Mouse (Mus musculus): Measurements from ENCODE around the gene Pip5k1b. TPM values are rescaled to one million over a fixed set of nuclear protein-coding genes. Genes with fewer than 3 reads are reported as not detected.

Pip5k1b gene
- total and polyA plus RNA-seq, 3 experiments, result 14.6 to 23.1 (median 22.2) TPM

DNA sequence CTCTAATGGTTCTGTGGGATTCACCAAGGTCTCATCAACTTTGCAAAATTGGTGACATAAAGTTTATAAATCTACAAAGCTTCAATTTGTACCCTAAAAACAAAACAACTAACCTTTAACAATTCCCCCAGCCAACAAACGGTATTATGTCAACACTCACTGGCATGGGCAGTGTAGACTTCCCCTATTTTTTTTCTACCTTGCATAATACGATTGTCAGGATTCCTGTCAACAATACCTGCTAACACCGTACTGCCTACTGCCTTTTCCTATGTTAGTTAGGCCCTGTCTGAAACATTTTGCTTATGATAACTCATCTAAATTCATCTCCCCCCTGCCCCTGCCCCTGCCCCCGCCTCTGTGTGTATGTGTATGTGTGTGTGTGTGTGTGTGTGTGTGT is 61.8 kb downstream of the Pip5k1b start:
- TF ChIP-seq POLR2A (IDR thresholded peaks at IDR 0.05; ENCODE audit: insufficient read depth, low read depth, low read length), result no peak
- no peak for TF ChIP-seq CTCF (IDR thresholded peaks at IDR 0.05)
- TF ChIP-seq EP300 (IDR thresholded peaks at IDR 0.05; ENCODE audit: insufficient read depth, low read depth, low read length), result no peak
- Histone ChIP-seq H3K36me3 (ENCODE audit: control insufficient read depth, insufficient read depth, low read length) (no peaks in the 10 kb centered on the region), H3K4me1 (ENCODE audit: control insufficient read depth, insufficient read depth, low read length) (peaks cover under 1% of the 10 kb centered on the region; the same call in 1 of the 2 replicates), H3K79me2 (replicated peaks; ENCODE audit: control insufficient read depth, insufficient read depth, low read length) (no peaks in the 10 kb centered on the region), H3K9ac (ENCODE audit: low read depth, low read length) (no peak overlapping the region), H3K27me3 (ENCODE audit: control insufficient read depth, insufficient read depth, low read length) (no peaks in the 10 kb centered on the region), H3K27ac (no peak overlapping the region), H3K4me3 (no peak overlapping the region)
- intact Hi-C loops (cut with DNase I), result no loop called here
- WGBS, result 64% methylated on average over 4 of the region's 4 CpGs
- DNase-seq, result no peak

DNA sequence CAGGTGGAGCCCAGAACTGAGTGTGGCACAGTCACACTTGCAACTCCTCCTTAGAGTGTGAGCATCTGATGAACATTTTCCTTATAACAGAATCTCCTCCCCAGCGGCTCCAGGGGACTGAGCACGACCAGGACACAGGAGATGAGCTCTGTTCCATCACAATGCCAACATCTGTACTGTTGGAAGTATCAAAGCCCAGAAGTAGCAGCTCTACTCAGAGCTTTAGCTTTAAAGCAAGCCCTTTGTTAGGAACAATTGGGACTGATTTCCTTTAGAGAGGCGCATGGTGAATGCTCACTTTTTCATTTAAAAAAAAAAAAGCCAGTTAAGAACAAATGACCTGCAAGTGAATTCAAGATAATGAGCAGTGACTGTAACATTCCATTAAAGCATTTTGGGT is 63.8 kb downstream of the Pip5k1b start:
- no peak overlapping the region for H3K9ac ChIP-seq (ENCODE audit: low read depth, low read length)
- H3K79me2 ChIP-seq (replicated peaks; ENCODE audit: control insufficient read depth, insufficient read depth, low read length), result no peaks in the 10 kb centered on the region
- H3K27ac ChIP-seq, result no peak overlapping the region
- intact Hi-C loops (cut with DNase I), result no loop called here
- WGBS, result 60% methylated on average over 3 of the region's 3 CpGs
- DNase-seq, result no peak
- TF ChIP-seq CTCF (IDR thresholded peaks at IDR 0.05), result no peak
- no peak for TF ChIP-seq EP300 (IDR thresholded peaks at IDR 0.05; ENCODE audit: insufficient read depth, low read depth, low read length)
- no peak for TF ChIP-seq POLR2A (IDR thresholded peaks at IDR 0.05; ENCODE audit: insufficient read depth, low read depth, low read length)
- peaks cover 2% of the 10 kb centered on the region; the same call in 1 of the 2 replicates for H3K4me1 ChIP-seq (ENCODE audit: control insufficient read depth, insufficient read depth, low read length)
- no peaks in the 10 kb centered on the region for H3K27me3 ChIP-seq (ENCODE audit: control insufficient read depth, insufficient read depth, low read length)
- no peak overlapping the region for H3K4me3 ChIP-seq
- no peaks in the 10 kb centered on the region for H3K36me3 ChIP-seq (ENCODE audit: control insufficient read depth, insufficient read depth, low read length)

DNA sequence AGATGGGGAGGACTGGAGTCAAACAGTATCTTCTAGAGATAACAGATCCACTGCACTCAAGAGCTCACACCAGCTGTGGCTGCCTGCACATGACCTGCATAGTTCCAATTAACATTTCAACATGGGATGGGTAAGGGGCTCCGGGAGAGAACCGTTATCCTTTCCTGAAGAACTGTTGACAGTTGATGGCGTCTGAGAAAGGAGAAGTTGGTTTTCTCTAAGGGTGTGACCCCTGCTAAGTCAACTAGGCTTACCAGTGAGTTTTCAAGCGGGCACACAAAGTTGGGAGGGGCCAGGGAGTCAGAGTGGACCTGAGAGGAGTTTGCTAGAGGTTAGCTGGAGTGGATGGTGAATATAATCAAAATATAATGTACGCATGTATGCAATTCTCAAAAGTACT is 65.4 kb downstream of the Pip5k1b start:
- Histone ChIP-seq H3K36me3 (ENCODE audit: control insufficient read depth, insufficient read depth, low read length) (no peaks in the 10 kb centered on the region), H3K4me3 (no peak overlapping the region), H3K79me2 (replicated peaks; ENCODE audit: control insufficient read depth, insufficient read depth, low read length) (no peaks in the 10 kb centered on the region), H3K9ac (ENCODE audit: low read depth, low read length) (no peak overlapping the region), H3K4me1 (ENCODE audit: control insufficient read depth, insufficient read depth, low read length) (peaks cover 2% of the 10 kb centered on the region; the same call in 1 of the 2 replicates), H3K27me3 (ENCODE audit: control insufficient read depth, insufficient read depth, low read length) (no peaks in the 10 kb centered on the region), H3K27ac (no peak overlapping the region)
- DNase-seq, result no peak
- no peak for TF ChIP-seq POLR2A (IDR thresholded peaks at IDR 0.05; ENCODE audit: insufficient read depth, low read depth, low read length)
- no peak for TF ChIP-seq EP300 (IDR thresholded peaks at IDR 0.05; ENCODE audit: insufficient read depth, low read depth, low read length)
- TF ChIP-seq CTCF (IDR thresholded peaks at IDR 0.05), result no peak
- 43% methylated on average over 5 of the region's 5 CpGs for WGBS
- intact Hi-C loops (cut with DNase I), result no loop called here

DNA sequence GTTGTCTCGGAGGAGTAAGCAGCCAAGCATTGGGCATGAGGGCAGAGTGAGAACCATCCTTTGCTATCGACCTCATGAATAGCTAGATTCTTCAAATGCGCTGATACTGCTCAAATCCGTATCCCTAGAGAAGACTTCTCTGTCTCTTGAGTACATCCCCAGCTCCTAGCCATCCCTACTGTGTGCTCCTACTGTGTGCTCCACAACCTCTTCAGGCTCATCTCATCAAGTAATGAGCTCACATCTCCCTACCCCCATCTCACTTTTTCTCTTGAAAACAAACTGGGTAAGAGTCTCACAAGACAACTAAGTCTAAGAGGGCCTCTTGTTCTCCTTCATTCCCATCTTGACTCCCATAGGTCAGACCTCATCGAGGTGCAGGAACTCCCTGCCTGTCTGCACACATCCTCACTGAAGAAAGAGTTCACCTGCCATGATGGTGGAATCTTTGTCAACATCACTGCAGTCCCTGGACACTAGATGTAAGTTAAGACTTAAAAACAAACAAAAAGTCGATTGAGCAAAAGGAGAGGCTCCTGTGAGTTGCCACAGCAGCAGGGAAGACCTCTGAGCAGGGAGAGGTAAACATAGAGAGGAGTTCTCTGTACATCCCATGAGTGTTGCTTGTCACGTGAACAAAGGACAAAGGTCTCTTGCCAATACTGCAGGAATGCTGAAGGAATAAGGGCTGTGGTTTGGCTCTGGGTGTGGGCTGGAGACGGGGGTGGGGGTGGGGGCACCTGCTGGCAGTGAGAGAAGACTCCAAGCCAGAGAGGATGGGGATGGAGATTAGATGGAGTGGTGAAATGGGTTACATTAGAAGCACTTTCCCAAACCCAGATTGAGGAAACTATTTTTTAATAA is 69.0 kb downstream of the Pip5k1b start:
- DNase-seq, result no peak
- intact Hi-C loops (cut with DNase I), result loop anchor here (2.0 kb wide), 1 partner anchor 70 kb away; no protein-coding TSS in a partner anchor
- Histone ChIP-seq H3K27ac (no peak overlapping the region), H3K9ac (ENCODE audit: low read depth, low read length) (no peak overlapping the region), H3K4me1 (ENCODE audit: control insufficient read depth, insufficient read depth, low read length) (peaks cover 2% of the 10 kb centered on the region; the same call in 1 of the 2 replicates), H3K4me3 (no peak overlapping the region), H3K27me3 (ENCODE audit: control insufficient read depth, insufficient read depth, low read length) (no peaks in the 10 kb centered on the region), H3K79me2 (replicated peaks; ENCODE audit: control insufficient read depth, insufficient read depth, low read length) (no peaks in the 10 kb centered on the region), H3K36me3 (ENCODE audit: control insufficient read depth, insufficient read depth, low read length) (no peaks in the 10 kb centered on the region)
- 67% methylated on average over 8 of the region's 8 CpGs for WGBS
- TF ChIP-seq CTCF (IDR thresholded peaks at IDR 0.05), result no peak
- TF ChIP-seq POLR2A (IDR thresholded peaks at IDR 0.05; ENCODE audit: insufficient read depth, low read depth, low read length), result no peak
- TF ChIP-seq EP300 (IDR thresholded peaks at IDR 0.05; ENCODE audit: insufficient read depth, low read depth, low read length), result no peak

DNA sequence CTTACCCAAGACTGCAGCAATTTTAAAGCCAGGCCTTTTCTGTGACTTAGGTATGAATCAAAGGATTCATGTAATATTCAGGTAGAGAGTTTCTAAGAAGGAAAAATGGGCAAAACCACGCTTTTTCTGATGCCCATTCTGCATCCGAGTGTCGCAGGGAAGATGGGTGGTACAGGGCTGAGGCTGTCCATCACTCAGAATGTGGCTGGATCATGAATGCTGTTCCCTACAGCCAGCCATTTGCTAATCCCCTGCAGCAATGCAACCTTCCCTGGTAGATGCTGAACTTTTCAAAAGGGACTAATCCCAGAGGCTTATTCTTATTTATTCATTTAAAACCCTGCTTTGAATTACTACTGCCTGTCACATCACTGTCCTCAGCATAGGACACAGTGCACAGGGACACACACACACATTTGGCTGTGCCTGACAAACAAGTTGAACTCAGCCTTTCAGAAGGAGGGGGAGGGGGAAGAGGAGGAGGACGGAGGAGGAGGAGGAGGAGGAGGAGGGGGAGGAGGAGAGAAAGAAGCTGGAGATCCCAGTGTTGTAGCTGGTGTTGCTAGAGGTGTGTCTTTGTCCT is 71.0 kb downstream of the Pip5k1b start:
- H3K27ac ChIP-seq, result no peak overlapping the region
- peaks cover 2% of the 10 kb centered on the region; the same call in 1 of the 2 replicates for H3K4me1 ChIP-seq (ENCODE audit: control insufficient read depth, insufficient read depth, low read length)
- no peak for DNase-seq
- 84% methylated on average over 3 of the region's 4 CpGs for WGBS
- H3K9ac ChIP-seq (ENCODE audit: low read depth, low read length), result no peak overlapping the region
- no peak overlapping the region for H3K4me3 ChIP-seq
- no peaks in the 10 kb centered on the region for H3K36me3 ChIP-seq (ENCODE audit: control insufficient read depth, insufficient read depth, low read length)
- no peaks in the 10 kb centered on the region for H3K79me2 ChIP-seq (replicated peaks; ENCODE audit: control insufficient read depth, insufficient read depth, low read length)
- TF ChIP-seq EP300 (IDR thresholded peaks at IDR 0.05; ENCODE audit: insufficient read depth, low read depth, low read length) (no peak), POLR2A (IDR thresholded peaks at IDR 0.05; ENCODE audit: insufficient read depth, low read depth, low read length) (no peak), CTCF (IDR thresholded peaks at IDR 0.05) (no peak)
- H3K27me3 ChIP-seq (ENCODE audit: control insufficient read depth, insufficient read depth, low read length), result no peaks in the 10 kb centered on the region
- intact Hi-C loops (cut with DNase I), result no loop called here

DNA sequence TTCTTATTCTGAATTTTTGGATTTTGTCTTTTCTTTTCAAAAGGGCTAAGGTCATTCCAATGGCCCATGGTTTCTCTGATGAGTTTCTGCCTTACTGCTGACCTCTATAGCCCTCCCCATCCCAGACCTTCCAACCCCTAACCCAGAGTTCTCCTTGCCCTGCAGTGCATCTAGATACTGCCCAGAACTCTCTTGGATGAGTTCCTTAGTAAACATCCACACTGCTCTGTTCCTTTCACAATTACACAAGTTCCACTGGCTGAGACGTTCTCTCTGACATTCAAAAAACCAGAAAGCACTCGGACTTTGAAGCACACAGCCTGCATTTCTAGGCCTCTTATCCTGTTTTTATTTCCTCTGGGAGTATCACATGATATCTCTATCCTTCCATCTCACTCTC is 74.8 kb downstream of the Pip5k1b start:
- no peak for DNase-seq
- intact Hi-C loops (cut with DNase I), result no loop called here
- TF ChIP-seq EP300 (IDR thresholded peaks at IDR 0.05; ENCODE audit: insufficient read depth, low read depth, low read length), result no peak
- TF ChIP-seq POLR2A (IDR thresholded peaks at IDR 0.05; ENCODE audit: insufficient read depth, low read depth, low read length), result no peak
- no peak for TF ChIP-seq CTCF (IDR thresholded peaks at IDR 0.05)
- 42% methylated on average over 2 of the region's 2 CpGs for WGBS
- Histone ChIP-seq H3K27me3 (ENCODE audit: control insufficient read depth, insufficient read depth, low read length) (no peaks in the 10 kb centered on the region), H3K27ac (no peak overlapping the region), H3K79me2 (replicated peaks; ENCODE audit: control insufficient read depth, insufficient read depth, low read length) (no peaks in the 10 kb centered on the region), H3K4me1 (ENCODE audit: control insufficient read depth, insufficient read depth, low read length) (peaks cover 2% of the 10 kb centered on the region; the same call in 1 of the 2 replicates), H3K36me3 (ENCODE audit: control insufficient read depth, insufficient read depth, low read length) (no peaks in the 10 kb centered on the region), H3K9ac (ENCODE audit: low read depth, low read length) (no peak overlapping the region), H3K4me3 (no peak overlapping the region)
